Mouse (Mus musculus): ENCODE results near the gene Kcnj8. TPM values are rescaled to one million over a fixed set of nuclear protein-coding genes. Genes with fewer than 3 reads are reported as not detected.
"Not testable (repeated sequence)": the region's sequence is repeated elsewhere in the genome, so short reads cannot be mapped to it uniquely, and the experiment has no call there.

The Kcnj8 gene
- total RNA-seq, 1 experiment from 2014 or later = not detected

GRCm38 (mm10) chr6:142515379-142515778, 56.0 kb downstream of the Kcnj8 start:
- ATAC-seq (replicated peaks; ENCODE audit: low read depth, poor library complexity, severe bottlenecking) = not testable (repeated sequence)

GRCm38 (mm10) chr6:142514912-142515311, 56.5 kb downstream of the Kcnj8 start:
- ATAC-seq (replicated peaks; ENCODE audit: low read depth, poor library complexity, severe bottlenecking) = peak; percentile 53; the same call in 1 of the 2 replicates

Other genes with a start within 250 kb of the Kcnj8 start
- not detected in 2 replicates for gene Slco1a5, start 248.6 kb downstream of the Kcnj8 start, total RNA-seq (2017)
- gene Pyroxd1, start 226.0 kb downstream of the Kcnj8 start, total RNA-seq (2017) = 14.7 and 21.6 TPM in 2 replicates
- 40.9 and 46.6 TPM in 2 replicates for gene Recql, start 184.5 kb downstream of the Kcnj8 start, total RNA-seq (2017)
- 34.6 and 39.5 TPM in 2 replicates for gene Golt1b, start 184.4 kb downstream of the Kcnj8 start, total RNA-seq (2017)
- gene Spx, start 158.2 kb downstream of the Kcnj8 start, total RNA-seq (2017) = not detected in 2 replicates
- not detected in 2 replicates for gene Gys2, start 98.5 kb downstream of the Kcnj8 start, total RNA-seq (2017)
- 6.3 and 10.7 TPM in 2 replicates for gene Ldhb, start 63.7 kb downstream of the Kcnj8 start, total RNA-seq (2017)
- gene Abcc9, start 130.7 kb upstream of the Kcnj8 start, total RNA-seq (2017) = not detected in 2 replicates
- 82.6 and 83.3 TPM in 2 replicates for gene Cmas, start 185.1 kb upstream of the Kcnj8 start, total RNA-seq (2017)
- gene Sult6b2, start 232.9 kb upstream of the Kcnj8 start, total RNA-seq (2017) = not detected in 2 replicates